Mouse (Mus musculus): ENCODE measurements around the gene Uvrag. TPM values are rescaled to one million over a fixed set of nuclear protein-coding genes. Genes with fewer than 3 reads are reported as not detected.

Gene Uvrag
- polyA plus RNA-seq (2015; fragmentation: Nextera tagmentation; extraction: Ambion mirVana): 20.5 and 20.9 TPM in 2 replicates

- H3K9ac ChIP-seq: peak within 1 kb of the TSS; percentile 81
- peak within 1 kb of the TSS; percentile 88 for H3K4me3 ChIP-seq (replicated peaks)
- H3K27me3 ChIP-seq (replicated peaks): no peaks in the 10 kb centered on the region
- no peaks in the 10 kb centered on the region for H3K36me3 ChIP-seq
- peak; percentile 98 for ATAC-seq
- peak within 1 kb of the TSS; percentile 93 for H3K27ac ChIP-seq
- peak within 1 kb of the TSS; percentile 74 for H3K4me2 ChIP-seq (replicated peaks)
- peaks cover 17% of the 10 kb centered on the region for H3K4me1 ChIP-seq (replicated peaks)
- WGBS: under 1% methylated on average over 51 of the region's 51 CpGs
- H3K9me3 ChIP-seq: no peaks in the 10 kb centered on the region
Observed at GRCm38 (mm10) chr7:99140984-99141918, at the start of gene Uvrag. Uvrag (minus strand) TSS chr7:99141141.

GRCm38 (mm10) chr7:99189885-99190284, 48.9 kb upstream of the Uvrag start:
- Histone ChIP-seq H3K9me3 (no peaks in the 10 kb centered on the region), H3K27ac (no peak overlapping the region), H3K27me3 (replicated peaks) (no peaks in the 10 kb centered on the region), H3K36me3 (no peaks in the 10 kb centered on the region), H3K9ac (no peak overlapping the region), H3K4me1 (replicated peaks) (no peaks in the 10 kb centered on the region), H3K4me3 (replicated peaks) (no peak overlapping the region), H3K4me2 (replicated peaks) (no peak overlapping the region)
- WGBS: 71% methylated on average over 5 of the region's 5 CpGs
- no peak for ATAC-seq

- H3K36me3 ChIP-seq: no peaks in the 10 kb centered on the region
- H3K27ac ChIP-seq: no peak overlapping the region
- no peak overlapping the region for H3K4me2 ChIP-seq (replicated peaks)
- no peak for ATAC-seq
- H3K9ac ChIP-seq: no peak overlapping the region
- no peak overlapping the region for H3K4me3 ChIP-seq (replicated peaks)
- 83% methylated on average over 6 of the region's 6 CpGs for WGBS
- no peaks in the 10 kb centered on the region for H3K27me3 ChIP-seq (replicated peaks)
- H3K4me1 ChIP-seq (replicated peaks): no peaks in the 10 kb centered on the region
- no peaks in the 10 kb centered on the region for H3K9me3 ChIP-seq
Observed at GRCm38 (mm10) chr7:99188630-99189029, 47.7 kb upstream of the Uvrag start.

GRCm38 (mm10) chr7:99187451-99187850, 46.5 kb upstream of the Uvrag start:
- WGBS: 78% methylated on average over 5 of the region's 5 CpGs
- Histone ChIP-seq H3K9me3 (no peaks in the 10 kb centered on the region), H3K27me3 (replicated peaks) (no peaks in the 10 kb centered on the region), H3K36me3 (no peaks in the 10 kb centered on the region), H3K4me3 (replicated peaks) (no peak overlapping the region), H3K4me1 (replicated peaks) (no peaks in the 10 kb centered on the region), H3K4me2 (replicated peaks) (no peak overlapping the region), H3K9ac (no peak overlapping the region), H3K27ac (no peak overlapping the region)
- ATAC-seq: no peak

- no peak for ATAC-seq
- no peaks in the 10 kb centered on the region for H3K9me3 ChIP-seq
- no peak overlapping the region for H3K9ac ChIP-seq
- 91% methylated on average over 3 of the region's 3 CpGs for WGBS
- 0 out of 2 replicates have a peak, but pooled peaks cover 4% of the 10 kb centered on the region for H3K4me1 ChIP-seq (replicated peaks)
- H3K27me3 ChIP-seq (replicated peaks): no peaks in the 10 kb centered on the region
- H3K4me3 ChIP-seq (replicated peaks): no peak overlapping the region
- no peak overlapping the region for H3K4me2 ChIP-seq (replicated peaks)
- no peak overlapping the region for H3K27ac ChIP-seq
- no peaks in the 10 kb centered on the region for H3K36me3 ChIP-seq
Observed at GRCm38 (mm10) chr7:99185405-99185804, 44.5 kb upstream of the Uvrag start.

GRCm38 (mm10) chr7:99183751-99184150, 42.8 kb upstream of the Uvrag start:
- Histone ChIP-seq H3K4me1 (replicated peaks) (0 out of 2 replicates have a peak, but pooled peaks cover 6% of the 10 kb centered on the region), H3K9ac (no peak overlapping the region), H3K36me3 (no peaks in the 10 kb centered on the region), H3K27me3 (replicated peaks) (no peaks in the 10 kb centered on the region), H3K4me3 (replicated peaks) (no peak overlapping the region), H3K4me2 (replicated peaks) (peak overlapping the region; percentile 94; the same call in 1 of the 2 replicates), H3K27ac (no peak overlapping the region), H3K9me3 (no peaks in the 10 kb centered on the region)
- WGBS: 76% methylated on average over 6 of the region's 6 CpGs
- ATAC-seq: no peak

- Histone ChIP-seq H3K4me2 (replicated peaks) (peak within 1 kb of the TSS; percentile 94), H3K9me3 (no peaks in the 10 kb centered on the region), H3K27ac (peak within 1 kb of the TSS; percentile 81), H3K4me3 (replicated peaks) (peak within 1 kb of the TSS; percentile 85), H3K9ac (peak within 1 kb of the TSS; percentile 91), H3K36me3 (no peaks in the 10 kb centered on the region), H3K4me1 (replicated peaks) (0 out of 2 replicates have a peak, but pooled peaks cover 6% of the 10 kb centered on the region), H3K27me3 (replicated peaks) (no peaks in the 10 kb centered on the region)
- WGBS: under 1% methylated on average over 63 of the region's 63 CpGs
- ATAC-seq: peak; percentile 93
Observed at GRCm38 (mm10) chr7:99182432-99183172, 41.7 kb upstream of the Uvrag start, which contains the start of gene Dgat2. Dgat2 (minus strand) TSS chr7:99182719.

- Histone ChIP-seq H3K9me3 (no peaks in the 10 kb centered on the region), H3K4me1 (replicated peaks) (0 out of 2 replicates have a peak, but pooled peaks cover 6% of the 10 kb centered on the region), H3K4me2 (replicated peaks) (peak overlapping the region; percentile 94), H3K36me3 (no peaks in the 10 kb centered on the region), H3K4me3 (replicated peaks) (peak overlapping the region; percentile 85), H3K9ac (peak overlapping the region; percentile 91), H3K27ac (peak overlapping the region; percentile 81; the same call in 1 of the 2 replicates), H3K27me3 (replicated peaks) (no peaks in the 10 kb centered on the region)
- ATAC-seq: peak; percentile 46
- 19% methylated on average over 14 of the region's 14 CpGs for WGBS
Observed at GRCm38 (mm10) chr7:99181619-99182431, 40.9 kb upstream of the Uvrag start.

GRCm38 (mm10) chr7:99180162-99180561, 39.2 kb upstream of the Uvrag start:
- Histone ChIP-seq H3K27me3 (replicated peaks) (no peaks in the 10 kb centered on the region), H3K4me2 (replicated peaks) (peak overlapping the region; percentile 94), H3K4me3 (replicated peaks) (peak overlapping the region; percentile 9; the same call in 1 of the 2 replicates), H3K36me3 (no peaks in the 10 kb centered on the region), H3K27ac (no peak overlapping the region), H3K9ac (no peak overlapping the region), H3K4me1 (replicated peaks) (peaks cover 16% of the 10 kb centered on the region; the same call in 1 of the 2 replicates), H3K9me3 (no peaks in the 10 kb centered on the region)
- no peak for ATAC-seq
- WGBS: 77% methylated on average over 1 of the region's 1 CpGs

GRCm38 (mm10) chr7:99179271-99179670, 38.3 kb upstream of the Uvrag start:
- no peak for ATAC-seq
- H3K4me3 ChIP-seq (replicated peaks): no peak overlapping the region
- H3K27me3 ChIP-seq (replicated peaks): no peaks in the 10 kb centered on the region
- no peak overlapping the region; the same call in 1 of the 2 replicates for H3K9ac ChIP-seq
- no peaks in the 10 kb centered on the region for H3K36me3 ChIP-seq
- 89% methylated on average over 9 of the region's 9 CpGs for WGBS
- H3K4me2 ChIP-seq (replicated peaks): 0 out of 2 replicates have a peak overlapping the region, but pooled peaks have one; percentile 94
- no peak overlapping the region for H3K27ac ChIP-seq
- no peaks in the 10 kb centered on the region for H3K9me3 ChIP-seq
- H3K4me1 ChIP-seq (replicated peaks): peaks cover 16% of the 10 kb centered on the region; the same call in 1 of the 2 replicates

- no peaks in the 10 kb centered on the region for H3K9me3 ChIP-seq
- peaks cover 24% of the 10 kb centered on the region for H3K4me1 ChIP-seq (replicated peaks)
- no peak overlapping the region for H3K4me2 ChIP-seq (replicated peaks)
- no peak overlapping the region for H3K4me3 ChIP-seq (replicated peaks)
- H3K9ac ChIP-seq: no peak overlapping the region
- no peaks in the 10 kb centered on the region for H3K27me3 ChIP-seq (replicated peaks)
- H3K36me3 ChIP-seq: no peaks in the 10 kb centered on the region
- no peak for ATAC-seq
- WGBS: 80% methylated on average over 5 of the region's 5 CpGs
- no peak overlapping the region for H3K27ac ChIP-seq
Observed at GRCm38 (mm10) chr7:99177386-99177785, 36.4 kb upstream of the Uvrag start.
